ENCODE assay signal across 8 mouse cellular contexts in genomic region chr1:166154162-166155112, GRCm38 (mm10). TPM values are rescaled to one million over a fixed set of nuclear protein-coding genes. Genes with fewer than 3 reads are reported as not detected.
DNase-seq lines count a peak whose midpoint lies in the region; ATAC-seq lines count a peak whose summit lies in the region.

No protein-coding gene starts in this region.

- 15% methylated on average over 29 of the region's 29 CpGs for WGBS in hindbrain, embryonic 13.5 days

- peak; percentile 46 for ATAC-seq in hindbrain, embryonic 13.5 days (ENCODE audit: low FRiP score)

- H3K9ac ChIP-seq in hindbrain, embryonic 13.5 days: peak overlapping the region; percentile 2; the same call in 1 of the 2 replicates

- H3K27ac ChIP-seq in hindbrain, embryonic 13.5 days: no peak overlapping the region

- DNase-seq in WW6 (ENCODE audit: low read depth, low spot score): peak; percentile 74
- DNase-seq in cerebellum, postnatal 14 days: peak; percentile 91
- DNase-seq in frontal cortex, postnatal 14 days (ENCODE audit: low spot score in 2 of 2): peak; percentile 44 to 73
- peak; percentile 57 for DNase-seq in left cerebral cortex, adult 11 months (ENCODE audit: low spot score)
- peak; percentile 68 to 80 for DNase-seq in lung, postnatal 4 days
- DNase-seq in retina, postnatal 7 days (ENCODE audit: low read depth, low spot score): peak; percentile 70
- peak; percentile 89 for DNase-seq in thymus, postnatal 4 days

- H3K4me1 ChIP-seq in hindbrain, embryonic 13.5 days (replicated peaks): peaks cover 3% of the 10 kb centered on the region; the same call in 1 of the 2 replicates

- H3K9me3 ChIP-seq in hindbrain, embryonic 13.5 days: no peaks in the 10 kb centered on the region

- peaks cover 35% of the 10 kb centered on the region for H3K27me3 ChIP-seq in hindbrain, embryonic 13.5 days

- H3K4me3 ChIP-seq in hindbrain, embryonic 13.5 days: no peak overlapping the region

- H3K4me2 ChIP-seq in hindbrain, embryonic 13.5 days: peak overlapping the region; percentile 39

- H3K36me3 ChIP-seq in hindbrain, embryonic 13.5 days: no peaks in the 10 kb centered on the region

RNA-seq across cellular contexts. Expression of gene Gpa33, which starts 24.4 kb away (rescaled TPM):
- 0.14 TPM in 1 of 2 replicates, not detected in the other for polyA plus RNA-seq in hindbrain, embryonic 13.5 days (2015; fragmentation: Nextera tagmentation; extraction: Ambion mirVana)

RNA-seq across cellular contexts. Expression of gene Dusp27, which starts 26.7 kb away (rescaled TPM):
- 1.2 and 1.6 TPM in 2 replicates for polyA plus RNA-seq in hindbrain, embryonic 13.5 days (2015; fragmentation: Nextera tagmentation; extraction: Ambion mirVana)
